Mouse (Mus musculus): ENCODE measurements around the gene Foxr1. TPM values are rescaled to one million over a fixed set of nuclear protein-coding genes. Genes with fewer than 3 reads are reported as not detected.

Foxr1 gene
- polyA plus RNA-seq, 1 experiment, result 0.05 TPM

Other genes with a start within 250 kb of the Foxr1 start
- 12.2 and 14.1 TPM in 2 replicates for gene Cbl, start 207.1 kb downstream of the Foxr1 start, polyA plus RNA-seq (2012; rRNA removed)
- 6.6 and 6.9 TPM in 2 replicates for gene Ccdc153, start 200.5 kb downstream of the Foxr1 start, polyA plus RNA-seq (2012; rRNA removed)
- gene Pdzd3, start 189.7 kb downstream of the Foxr1 start, polyA plus RNA-seq (2012; rRNA removed), result 1.4 and 2.3 TPM in 2 replicates
- gene Nlrx1, start 172.5 kb downstream of the Foxr1 start, polyA plus RNA-seq (2012; rRNA removed), result 22.9 and 28.3 TPM in 2 replicates
- 4.9 and 6.6 TPM in 2 replicates for gene Abcg4, start 152.5 kb downstream of the Foxr1 start, polyA plus RNA-seq (2012; rRNA removed)
- gene Hinfp, start 135.5 kb downstream of the Foxr1 start, polyA plus RNA-seq (2012; rRNA removed), result 25.4 and 39.6 TPM in 2 replicates
- gene C2cd2l, start 120.9 kb downstream of the Foxr1 start, polyA plus RNA-seq (2012; rRNA removed), result 51.5 and 52.0 TPM in 2 replicates
- 54.1 and 58.4 TPM in 2 replicates for gene Dpagt1, start 115.1 kb downstream of the Foxr1 start, polyA plus RNA-seq (2012; rRNA removed)
- gene H2afx, start 106.4 kb downstream of the Foxr1 start, polyA plus RNA-seq (2012; rRNA removed), result 52.0 and 59.0 TPM in 2 replicates
- 65.2 and 74.7 TPM in 2 replicates for gene Hmbs, start 96.9 kb downstream of the Foxr1 start, polyA plus RNA-seq (2012; rRNA removed)
- 42.6 and 46.1 TPM in 2 replicates for gene Vps11, start 79.5 kb downstream of the Foxr1 start, polyA plus RNA-seq (2012; rRNA removed)
- 124 and 158 TPM in 2 replicates for gene Hyou1, start 61.6 kb downstream of the Foxr1 start, polyA plus RNA-seq (2012; rRNA removed)
- 90.4 and 96.0 TPM in 2 replicates for gene Slc37a4, start 44.3 kb downstream of the Foxr1 start, polyA plus RNA-seq (2012; rRNA removed)
- gene Rps25, start 34.0 kb downstream of the Foxr1 start, polyA plus RNA-seq (2012; rRNA removed), result 255 and 355 TPM in 2 replicates
- 63.4 and 83.7 TPM in 2 replicates for gene Trappc4, start 33.5 kb downstream of the Foxr1 start, polyA plus RNA-seq (2012; rRNA removed)
- gene Ccdc84, start 22.6 kb downstream of the Foxr1 start, polyA plus RNA-seq (2012; rRNA removed), result 25.4 and 35.0 TPM in 2 replicates
- gene Upk2, start 13.8 kb upstream of the Foxr1 start, polyA plus RNA-seq (2012; rRNA removed), result 5.7 and 7.3 TPM in 2 replicates
- gene Bcl9l, start 41.7 kb upstream of the Foxr1 start, polyA plus RNA-seq (2012; rRNA removed), result 31.3 and 54.0 TPM in 2 replicates
- 0.88 and 1.2 TPM in 2 replicates for gene Cxcr5, start 120.7 kb upstream of the Foxr1 start, polyA plus RNA-seq (2012; rRNA removed)
- 22.8 and 32.0 TPM in 2 replicates for gene Ddx6, start 163.8 kb upstream of the Foxr1 start, polyA plus RNA-seq (2012; rRNA removed)
- 0.45 TPM in 1 of 2 replicates, not detected in the other for gene Treh, start 232.1 kb upstream of the Foxr1 start, polyA plus RNA-seq (2012; rRNA removed)